Mouse (Mus musculus) C2C12 (cell line): ENCODE results near the gene Nr1h2. TPM values are rescaled to one million over a fixed set of nuclear protein-coding genes. Genes with fewer than 3 reads are reported as not detected.

Source experiments
- H3K27me3 ChIP-seq: one replicate; pipeline ENCODE4 v1.6.1; 2011; ENCODE audit not compliant: control insufficient read depth, insufficient read depth, insufficient read length
- H3K36me3 ChIP-seq: one replicate; pipeline ENCODE4 v1.6.1; 2011; ENCODE audit not compliant: control insufficient read depth, insufficient read depth
- H3K4me3 ChIP-seq: one replicate; pipeline ENCODE4 v1.5.1; 2011; ENCODE audit warnings: mild to moderate bottlenecking, control low read depth; ENCODE audit not compliant: poor library complexity, insufficient read depth, severe bottlenecking
- H3K79me2 ChIP-seq: one replicate; pipeline ENCODE4 v1.6.1; 2011; ENCODE audit not compliant: control insufficient read depth, insufficient read depth
- H3K79me3 ChIP-seq: one replicate; pipeline ENCODE4 v1.6.1; 2011; ENCODE audit warnings: low read depth, control low read depth
- H3ac ChIP-seq: one replicate; pipeline ENCODE3; 2011; ENCODE audit warnings: low read depth; ENCODE audit not compliant: control insufficient read depth, insufficient read length
- CEBPB ChIP-seq: IDR thresholded peaks from one replicate; pipeline ENCODE4 v1.6.1; 2011; ENCODE audit warnings: low read depth, mild to moderate bottlenecking, control low read depth, moderate library complexity
- CTCF ChIP-seq: IDR thresholded peaks from one replicate; pipeline ENCODE4 v1.5.1; 2011; ENCODE audit not compliant: control insufficient read depth, insufficient read depth, insufficient read length
- FOSL1 ChIP-seq: IDR thresholded peaks from one replicate; pipeline ENCODE4 v1.8.0; 2011; ENCODE audit warnings: mild to moderate bottlenecking, low read length; ENCODE audit not compliant: poor library complexity, insufficient read depth, severe bottlenecking
- MAX ChIP-seq: IDR thresholded peaks from one replicate; pipeline ENCODE4 v1.6.1; 2011; ENCODE audit warnings: mild to moderate bottlenecking, control low read depth
- MYOD1 ChIP-seq: IDR thresholded peaks from one replicate; pipeline ENCODE4 v1.6.1; 2011; ENCODE audit warnings: low read depth; ENCODE audit not compliant: control insufficient read depth, insufficient read length
- MYOG ChIP-seq: IDR thresholded peaks from one replicate; pipeline ENCODE4 v1.6.1; 2011; ENCODE audit not compliant: control insufficient read depth, insufficient read length; ENCODE audit errors: extremely low read depth
- USF1 ChIP-seq: IDR thresholded peaks from one replicate; pipeline ENCODE4 v1.6.1; 2011; ENCODE audit warnings: low read depth, mild to moderate bottlenecking, control low read depth, moderate library complexity
- polyA plus RNA-seq: library from polyadenylated mRNA; unstranded; fragments of >200 nt; fragmentation: generic; extraction: Trizol; gene quantifications from one replicate; pipeline ENCODE4 v1.2.1, GENCODE M21; 2012; ENCODE audit warnings: missing spikeins

Gene Nr1h2
- polyA plus RNA-seq, 1 experiment = 61.0 TPM

DNA sequence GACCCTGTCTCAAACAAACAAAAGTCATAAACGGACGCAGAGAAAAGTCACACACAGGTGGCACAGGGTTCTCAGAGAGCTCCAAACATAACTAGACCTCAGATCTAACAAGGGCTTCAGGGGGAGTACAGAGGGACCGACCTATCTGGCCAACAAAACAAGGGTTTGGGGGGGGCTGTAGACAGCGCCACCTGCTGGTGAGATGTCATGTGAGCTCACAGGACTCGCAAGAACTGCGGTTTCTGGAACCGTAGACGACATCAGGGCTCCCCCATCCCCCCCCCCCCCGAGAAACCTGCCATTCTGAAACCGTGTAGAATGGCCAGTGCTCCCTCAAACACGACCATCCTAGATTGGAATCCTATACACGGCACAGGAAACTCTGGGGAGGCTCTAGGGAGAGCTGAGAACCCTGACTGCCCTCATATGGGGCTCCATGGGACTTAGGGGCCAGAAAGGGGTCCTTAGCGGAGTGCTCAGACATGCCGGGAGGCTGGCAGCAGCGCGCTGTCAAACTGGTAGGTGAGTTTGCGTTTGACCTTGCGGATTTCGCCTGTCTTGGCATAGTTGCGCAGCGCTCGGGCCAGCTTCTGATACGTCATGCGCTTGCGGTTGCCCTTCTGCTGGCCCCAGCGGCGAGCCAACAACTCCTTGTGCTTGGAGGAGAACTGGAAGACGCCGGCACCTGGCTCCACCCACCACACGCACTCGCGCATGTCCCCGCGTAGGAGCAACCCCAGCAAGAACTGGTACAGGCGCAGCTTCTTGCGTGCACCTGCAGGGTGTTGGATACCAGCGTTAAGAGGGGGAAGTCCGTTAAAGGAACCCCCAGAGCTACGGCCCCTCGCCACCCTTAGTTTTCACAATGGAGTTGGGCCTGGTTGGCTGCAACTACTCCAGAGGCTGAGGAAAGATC is 26.0 kb downstream of the Nr1h2 start:
- no peaks in the 10 kb centered on the region for H3K79me3 ChIP-seq
- H3K36me3 ChIP-seq = no peaks in the 10 kb centered on the region
- no peak overlapping the region for H3ac ChIP-seq
- H3K4me3 ChIP-seq = no peak overlapping the region
- no peaks in the 10 kb centered on the region for H3K79me2 ChIP-seq
- H3K27me3 ChIP-seq = peaks cover 5% of the 10 kb centered on the region
- TF ChIP-seq MYOG = no peak
- no peak for TF ChIP-seq USF1
- TF ChIP-seq CTCF = peak; percentile 12

DNA sequence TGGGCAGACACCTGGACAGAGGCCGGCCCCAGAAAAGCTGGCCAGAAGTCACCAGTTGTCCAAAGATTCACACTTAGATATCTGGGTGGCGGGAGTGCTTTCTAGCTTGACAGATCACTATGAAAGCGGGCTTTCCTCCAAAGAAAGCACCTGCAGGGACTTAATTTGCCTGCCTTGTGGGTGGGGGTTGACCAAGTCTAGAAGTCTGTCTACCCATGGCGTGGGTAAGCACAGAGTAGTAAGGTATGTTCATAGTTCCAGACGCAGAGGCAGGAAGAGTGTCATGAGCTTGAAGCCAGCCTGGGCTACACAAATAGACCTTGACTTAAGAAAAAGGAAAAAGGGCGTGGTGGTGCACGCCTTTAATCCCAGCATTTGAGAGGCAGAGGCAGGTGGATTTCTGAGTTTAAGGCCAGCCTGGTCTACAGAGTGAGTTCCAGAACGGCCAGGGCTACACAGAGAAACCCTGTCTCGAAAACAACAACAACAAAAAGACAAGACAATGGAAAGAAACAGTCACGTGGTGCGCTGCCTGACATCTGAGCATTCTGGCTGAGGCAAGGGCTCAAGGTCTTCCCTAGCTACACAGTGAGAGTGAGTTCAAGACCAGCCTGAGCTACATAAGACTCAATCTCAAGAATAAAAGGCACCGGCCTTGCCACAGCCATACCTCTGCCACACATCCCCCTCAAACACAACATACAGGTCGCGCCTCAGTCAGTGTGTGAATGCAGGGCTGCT is 27.2 kb downstream of the Nr1h2 start:
- Histone ChIP-seq H3K4me3 (no peak overlapping the region), H3K36me3 (no peaks in the 10 kb centered on the region), H3K79me2 (no peaks in the 10 kb centered on the region), H3ac (no peak overlapping the region), H3K79me3 (no peaks in the 10 kb centered on the region), H3K27me3 (peaks cover 12% of the 10 kb centered on the region)
- no peak for TF ChIP-seq FOSL1
- TF ChIP-seq CEBPB = no peak
- no peak for TF ChIP-seq CTCF
- no peak for TF ChIP-seq MAX
- no peak for TF ChIP-seq USF1
- TF ChIP-seq MYOG = no peak
- TF ChIP-seq MYOD1 = no peak

DNA sequence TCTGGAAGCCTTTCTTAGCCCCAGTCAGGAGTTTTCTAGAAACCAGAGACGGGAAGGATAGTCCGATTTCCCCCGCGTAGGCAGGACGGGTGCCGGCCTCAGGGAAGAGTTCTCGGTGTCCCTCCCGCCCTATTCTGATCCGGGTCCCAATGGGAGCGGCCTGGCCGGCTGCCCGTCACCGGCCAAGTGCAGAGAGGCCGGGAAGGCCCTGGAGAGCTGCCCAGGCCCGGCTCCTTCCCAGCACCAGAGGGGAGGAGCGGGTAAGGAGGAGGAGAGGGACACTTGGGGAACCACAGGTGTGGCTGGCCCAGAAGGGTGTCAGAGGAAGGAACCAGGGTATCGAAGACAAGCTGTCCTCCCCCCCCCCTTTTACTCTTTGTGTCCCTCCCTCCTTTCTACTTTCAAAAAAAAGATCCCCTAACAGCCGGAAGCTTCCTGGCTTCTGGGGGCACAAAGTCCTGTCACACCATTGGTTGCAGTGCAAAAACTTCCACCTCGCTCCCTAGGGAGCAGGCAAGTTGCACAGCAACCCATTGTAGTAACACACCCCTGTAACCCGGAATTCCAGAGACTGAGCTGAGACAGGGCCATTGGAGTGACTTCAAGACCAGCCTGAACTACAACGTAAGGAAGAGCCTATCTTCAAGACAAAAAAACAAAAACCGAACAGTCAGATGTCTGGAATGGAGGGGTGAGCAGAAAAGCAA is 28.5 kb downstream of the Nr1h2 start:
- Histone ChIP-seq H3K27me3 (peaks cover 18% of the 10 kb centered on the region), H3ac (no peak overlapping the region), H3K4me3 (no peak overlapping the region), H3K79me2 (no peaks in the 10 kb centered on the region), H3K36me3 (no peaks in the 10 kb centered on the region), H3K79me3 (no peaks in the 10 kb centered on the region)
- TF ChIP-seq USF1 = no peak

DNA sequence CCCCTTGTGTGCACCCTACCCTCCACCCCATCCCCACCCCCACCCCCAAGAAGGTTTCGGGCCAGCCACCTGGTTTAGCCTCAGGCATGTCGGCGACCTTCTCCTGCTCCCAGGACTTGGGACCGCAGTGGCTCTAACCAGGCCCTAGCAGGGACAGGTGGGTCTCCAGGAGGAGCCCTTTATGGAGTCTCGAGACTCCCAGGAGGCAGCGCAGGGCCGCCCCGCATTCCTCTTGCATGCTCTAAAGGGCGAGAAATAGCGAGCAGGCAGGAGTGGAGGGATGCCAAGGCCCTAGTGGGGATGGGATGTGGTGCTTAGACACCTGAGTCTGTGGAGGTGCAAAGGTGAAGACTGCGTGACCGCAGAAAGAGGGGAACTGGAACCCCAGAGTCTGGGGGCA is 29.2 kb downstream of the Nr1h2 start, which contains the start of gene Mybpc2:
Gene Mybpc2, minus strand, starts transcription at position 155 of the 400 bp plus-strand sequence.
- Histone ChIP-seq H3K4me3 (no peak within 1 kb of the TSS), H3K36me3 (no peaks in the 10 kb centered on the region), H3K27me3 (peaks cover 18% of the 10 kb centered on the region), H3ac (no peak within 1 kb of the TSS), H3K79me3 (no peaks in the 10 kb centered on the region), H3K79me2 (no peaks in the 10 kb centered on the region)
- TF ChIP-seq MYOG (no peak), USF1 (no peak), MYOD1 (no peak), CTCF (no peak), MAX (no peak), FOSL1 (no peak), CEBPB (no peak)

DNA sequence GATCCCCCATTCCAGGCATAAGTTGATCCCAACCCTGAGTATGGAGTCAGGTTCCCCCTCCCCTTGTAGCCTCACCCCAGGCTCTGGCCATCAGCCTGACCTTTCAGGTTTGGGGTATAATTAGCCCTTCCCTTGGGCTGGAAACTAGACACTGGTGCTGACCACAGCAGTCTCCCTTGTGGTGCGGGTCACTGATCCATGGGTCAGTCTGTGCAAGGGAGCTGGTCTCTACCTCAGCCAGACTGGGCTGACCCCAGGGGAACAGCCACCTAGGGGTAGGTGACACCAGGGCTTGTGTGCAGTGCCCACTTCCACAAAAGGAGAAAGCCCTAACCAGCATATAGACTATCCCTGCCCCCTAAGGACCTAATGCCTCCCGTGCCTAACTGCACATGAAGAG is 30.7 kb downstream of the Nr1h2 start:
- H3K27me3 ChIP-seq = peaks cover 18% of the 10 kb centered on the region
- TF ChIP-seq MYOG (no peak), USF1 (no peak), MAX (no peak), FOSL1 (no peak), CTCF (no peak), MYOD1 (no peak), CEBPB (no peak)

More for the DNA sequence above, 30.7 kb downstream of the Nr1h2 start:
- no peaks in the 10 kb centered on the region for H3K79me3 ChIP-seq
- no peaks in the 10 kb centered on the region for H3K79me2 ChIP-seq
- no peak overlapping the region for H3ac ChIP-seq
- H3K4me3 ChIP-seq = no peak overlapping the region
- H3K36me3 ChIP-seq = no peaks in the 10 kb centered on the region
